Mouse (Mus musculus) E14TG2a.4 (cell line): ENCODE measurements around the gene Zfp804b.

Experiments
- CTCF ChIP-seq: conservative IDR thresholded peaks from 2 replicates; pipeline ENCODE4 v1.5.1; 2014; ENCODE audit warnings: low read length
- NANOG ChIP-seq: IDR thresholded peaks from 2 replicates; pipeline ENCODE4 v1.6.1; 2014; ENCODE audit warnings: borderline replicate concordance, low read length, mixed read lengths
- POU5F1 ChIP-seq: IDR thresholded peaks from 2 replicates; pipeline ENCODE4 v1.6.1; 2014; ENCODE audit warnings: low read length, borderline replicate concordance

GRCm38 (mm10) chr5:6871566-6871965 lies 473.0 kb downstream of the Zfp804b start:
- no peak for TF ChIP-seq CTCF
- no peak for TF ChIP-seq POU5F1
- TF ChIP-seq NANOG = no peak
